Mouse (Mus musculus): ENCODE measurements around the gene Nlgn3. TPM values are rescaled to one million over a fixed set of nuclear protein-coding genes. Genes with fewer than 3 reads are reported as not detected.

Nlgn3 gene
- 114 and 158 TPM in 2 replicates for total RNA-seq (2014; rRNA removed)
- polyA plus RNA-seq (2015; fragmentation: Nextera tagmentation; extraction: Ambion mirVana): 65.5 and 81.1 TPM in 2 replicates

GRCm38 (mm10) chrX:101299055-101299454, at the start of gene Nlgn3:
Nlgn3 (plus strand) TSS chrX:101299168.
- TF ChIP-seq CTCF (IDR thresholded peaks at IDR 0.05; ENCODE audit: low read depth): no peak
- Histone ChIP-seq H3K4me1 (ENCODE audit: insufficient read depth) (no peaks in the 10 kb centered on the region), H3K9ac (peak within 1 kb of the TSS; percentile 72), H3K9me3 (ENCODE audit: low read length) (no peaks in the 10 kb centered on the region), H3K27me3 (ENCODE audit: insufficient read depth, low read length) (no peaks in the 10 kb centered on the region), H3K4me3 (ENCODE audit: low read depth, low read length) (peak within 1 kb of the TSS; percentile 50), H3K36me3 (ENCODE audit: insufficient read depth) (peaks cover 4% of the 10 kb centered on the region), H3K27ac (ENCODE audit: low read depth, low read length) (peak within 1 kb of the TSS; percentile 83), H3K4me2 (ENCODE audit: low read depth) (peak within 1 kb of the TSS; percentile 50)
- DNase-seq (peak; percentile 75), ATAC-seq (peak; percentile 21)
- 24% methylated on average over 22 of the region's 24 CpGs for WGBS

GRCm38 (mm10) chrX:101253952-101254729, 44.8 kb upstream of the Nlgn3 start, which contains the start of gene Foxo4:
Foxo4 (plus strand) TSS chrX:101254528.
- Histone ChIP-seq H3K4me3 (ENCODE audit: low read depth, low read length) (peak within 1 kb of the TSS; percentile 54), H3K4me1 (ENCODE audit: insufficient read depth) (no peaks in the 10 kb centered on the region), H3K9ac (peak within 1 kb of the TSS; percentile 39), H3K27me3 (ENCODE audit: insufficient read depth, low read length) (no peaks in the 10 kb centered on the region), H3K36me3 (ENCODE audit: insufficient read depth) (no peaks in the 10 kb centered on the region), H3K27ac (ENCODE audit: low read depth, low read length) (no peak within 1 kb of the TSS), H3K9me3 (ENCODE audit: low read length) (no peaks in the 10 kb centered on the region), H3K4me2 (ENCODE audit: low read depth) (peak within 1 kb of the TSS; percentile 79)
- 27% methylated on average over 46 of the region's 47 CpGs for WGBS
- no peak for TF ChIP-seq CTCF (IDR thresholded peaks at IDR 0.05; ENCODE audit: low read depth)
- ATAC-seq: peak; percentile 97
- peak; percentile 89 for DNase-seq

GRCm38 (mm10) chrX:101254740-101255139, 44.2 kb upstream of the Nlgn3 start:
- ATAC-seq: no peak; the same call in 1 of the 2 replicates
- DNase-seq: no peak
- peak overlapping the region; percentile 54 for H3K4me3 ChIP-seq (ENCODE audit: low read depth, low read length)
- H3K9me3 ChIP-seq (ENCODE audit: low read length): no peaks in the 10 kb centered on the region
- TF ChIP-seq CTCF (IDR thresholded peaks at IDR 0.05; ENCODE audit: low read depth): no peak
- WGBS: 24% methylated on average over 26 of the region's 26 CpGs
- no peaks in the 10 kb centered on the region for H3K36me3 ChIP-seq (ENCODE audit: insufficient read depth)
- no peaks in the 10 kb centered on the region for H3K4me1 ChIP-seq (ENCODE audit: insufficient read depth)
- H3K27ac ChIP-seq (ENCODE audit: low read depth, low read length): no peak overlapping the region
- H3K9ac ChIP-seq: peak overlapping the region; percentile 39; the same call in 1 of the 2 replicates
- H3K27me3 ChIP-seq (ENCODE audit: insufficient read depth, low read length): no peaks in the 10 kb centered on the region
- H3K4me2 ChIP-seq (ENCODE audit: low read depth): peak overlapping the region; percentile 79

- no peak overlapping the region for H3K27ac ChIP-seq (ENCODE audit: low read depth, low read length)
- no peaks in the 10 kb centered on the region for H3K27me3 ChIP-seq (ENCODE audit: insufficient read depth, low read length)
- no peaks in the 10 kb centered on the region for H3K9me3 ChIP-seq (ENCODE audit: low read length)
- no peak overlapping the region for H3K9ac ChIP-seq
- TF ChIP-seq CTCF (IDR thresholded peaks at IDR 0.05; ENCODE audit: low read depth): no peak
- H3K4me3 ChIP-seq (ENCODE audit: low read depth, low read length): no peak overlapping the region
- H3K4me1 ChIP-seq (ENCODE audit: insufficient read depth): no peaks in the 10 kb centered on the region
- DNase-seq (no peak), ATAC-seq (no peak)
- H3K4me2 ChIP-seq (ENCODE audit: low read depth): no peak overlapping the region
- H3K36me3 ChIP-seq (ENCODE audit: insufficient read depth): no peaks in the 10 kb centered on the region
- WGBS: 86% methylated on average over 13 of the region's 13 CpGs
These were observed 42.4 kb upstream of the Nlgn3 start for GRCm38 (mm10) chrX:101256603-101257002.

- no peak overlapping the region for H3K4me3 ChIP-seq (ENCODE audit: low read depth, low read length)
- DNase-seq: no peak
- no peak overlapping the region for H3K27ac ChIP-seq (ENCODE audit: low read depth, low read length)
These were observed 38.3 kb upstream of the Nlgn3 start for GRCm38 (mm10) chrX:101260441-101261325.

GRCm38 (mm10) chrX:101263892-101264291, 35.1 kb upstream of the Nlgn3 start, which contains the start of gene Gm614:
Gm614 (minus strand) TSS chrX:101263992.
- DNase-seq: no peak
- Histone ChIP-seq H3K36me3 (ENCODE audit: insufficient read depth) (no peaks in the 10 kb centered on the region), H3K9ac (no peak within 1 kb of the TSS), H3K4me2 (ENCODE audit: low read depth) (no peak within 1 kb of the TSS), H3K27me3 (ENCODE audit: insufficient read depth, low read length) (no peaks in the 10 kb centered on the region), H3K27ac (ENCODE audit: low read depth, low read length) (no peak within 1 kb of the TSS), H3K9me3 (ENCODE audit: low read length) (no peaks in the 10 kb centered on the region), H3K4me3 (ENCODE audit: low read depth, low read length) (no peak within 1 kb of the TSS), H3K4me1 (ENCODE audit: insufficient read depth) (no peaks in the 10 kb centered on the region)
- no peak for ATAC-seq
- no peak for TF ChIP-seq CTCF (IDR thresholded peaks at IDR 0.05; ENCODE audit: low read depth)
- 75% methylated on average over 1 of the region's 1 CpGs for WGBS

More at GRCm38 (mm10) chrX:101260441-101261325, 38.3 kb upstream of the Nlgn3 start:
- H3K4me1 ChIP-seq (ENCODE audit: insufficient read depth): no peaks in the 10 kb centered on the region
- H3K4me2 ChIP-seq (ENCODE audit: low read depth): no peak overlapping the region
- H3K9me3 ChIP-seq (ENCODE audit: low read length): no peaks in the 10 kb centered on the region
- H3K27me3 ChIP-seq (ENCODE audit: insufficient read depth, low read length): no peaks in the 10 kb centered on the region
- peak; percentile 38 for ATAC-seq
- no peaks in the 10 kb centered on the region for H3K36me3 ChIP-seq (ENCODE audit: insufficient read depth)
- H3K9ac ChIP-seq: no peak overlapping the region
- WGBS: 35% methylated on average over 9 of the region's 13 CpGs
- no peak for TF ChIP-seq CTCF (IDR thresholded peaks at IDR 0.05; ENCODE audit: low read depth)

Data from forebrain, postnatal 0 days (tissue).